Mouse (Mus musculus) G1E-ER4 (cell line): ENCODE results near the gene Nup188. TPM values are rescaled to one million over a fixed set of nuclear protein-coding genes. Genes with fewer than 3 reads are reported as not detected.

Experiments used
- GATA1 ChIP-seq: IDR thresholded peaks from one replicate; pipeline ENCODE4 v1.8.0; 2012; ENCODE audit warnings: low read length, inconsistent platforms
- polyA plus RNA-seq: library from polyadenylated mRNA; stranded (reverse); fragments of >175 nt; gene quantifications from 2 replicates; pipeline ENCODE4 v1.2.3, GENCODE M21; 2012

Gene Nup188
- polyA plus RNA-seq, 1 experiment, result 109 TPM

GRCm38 (mm10) chr2:30251417-30252104, 34.6 kb upstream of the Nup188 start:
- TF ChIP-seq GATA1, result no peak

- TF ChIP-seq GATA1, result no peak
Measured at GRCm38 (mm10) chr2:30252521-30252920, 33.7 kb upstream of the Nup188 start.

- no peak for TF ChIP-seq GATA1
Measured at GRCm38 (mm10) chr2:30253809-30254208, 32.4 kb upstream of the Nup188 start.

- no peak for TF ChIP-seq GATA1
Measured at GRCm38 (mm10) chr2:30255631-30256395, 30.4 kb upstream of the Nup188 start.

GRCm38 (mm10) chr2:30256616-30257350, 29.4 kb upstream of the Nup188 start:
- TF ChIP-seq GATA1, result no peak

GRCm38 (mm10) chr2:30257699-30258460, 28.3 kb upstream of the Nup188 start:
- no peak for TF ChIP-seq GATA1

- no peak for TF ChIP-seq GATA1
Measured at GRCm38 (mm10) chr2:30258600-30258999, 27.6 kb upstream of the Nup188 start.

- no peak for TF ChIP-seq GATA1
Measured at GRCm38 (mm10) chr2:30259131-30260064, 26.8 kb upstream of the Nup188 start.

- no peak for TF ChIP-seq GATA1
Measured at GRCm38 (mm10) chr2:30261064-30261736, 25.0 kb upstream of the Nup188 start.

GRCm38 (mm10) chr2:30261921-30262839, 24.0 kb upstream of the Nup188 start:
- no peak for TF ChIP-seq GATA1

- no peak for TF ChIP-seq GATA1
Measured at GRCm38 (mm10) chr2:30262840-30263441, 23.3 kb upstream of the Nup188 start.

- TF ChIP-seq GATA1, result no peak
Measured at GRCm38 (mm10) chr2:30263811-30264210, 22.4 kb upstream of the Nup188 start.
